Mouse (Mus musculus) kidney, embryonic 14.5 days (tissue): Measurements from ENCODE around the gene Ankrd13a. TPM values are rescaled to one million over a fixed set of nuclear protein-coding genes. Genes with fewer than 3 reads are reported as not detected.
A peak's percentile ranks its signal among the peaks of the same experiment; 100 is the strongest.
"Not testable (repeated sequence)": the region's sequence is repeated elsewhere in the genome, so short reads cannot be mapped to it uniquely, and the experiment has no call there.

Experiments
- ATAC-seq: fragments of 200-750 bp; cut with Nextera tagmentation; 2 replicates; pipeline ENCODE4 v1.8.0; 2017; ENCODE audit warnings: moderate number of reproducible peaks, mild to moderate bottlenecking, moderate TSS enrichment, moderate library complexity; ENCODE audit not compliant: low FRiP score, low TSS enrichment
- H3K27ac ChIP-seq: fragments of 300-500 bp; sonication (generic); 2 replicates; pipeline ENCODE4 v1.5.1; 2014; ENCODE audit warnings: low read depth, mild to moderate bottlenecking, low read length, moderate library complexity, mixed read lengths
- H3K27me3 ChIP-seq: fragments of 300-500 bp; sonication (generic); 2 replicates; pipeline ENCODE4 v1.6.1; 2014; ENCODE audit warnings: mild to moderate bottlenecking, low read length; ENCODE audit not compliant: control insufficient read depth, insufficient read depth
- H3K36me3 ChIP-seq: fragments of 300-500 bp; sonication (generic); 2 replicates; pipeline ENCODE4 v1.6.1; 2014; ENCODE audit warnings: low read length, mixed read lengths; ENCODE audit not compliant: control insufficient read depth, insufficient read depth
- H3K4me1 ChIP-seq: fragments of 300-500 bp; sonication (generic); 2 replicates; pipeline ENCODE4 v1.6.1; 2014; ENCODE audit warnings: low read length, mixed read lengths; ENCODE audit not compliant: control insufficient read depth, insufficient read depth
- H3K4me2 ChIP-seq: fragments of 300-500 bp; sonication (generic); replicated peaks from 2 replicates; pipeline ENCODE4 v1.6.1; 2014; ENCODE audit warnings: low read depth, mild to moderate bottlenecking, low read length
- H3K4me3 ChIP-seq: fragments of 300-500 bp; sonication (generic); 2 replicates; pipeline ENCODE4 v1.5.1; 2014; ENCODE audit warnings: mild to moderate bottlenecking, low read length
- H3K9ac ChIP-seq: fragments of 300-500 bp; sonication (generic); 2 replicates; pipeline ENCODE4 v1.6.1; 2014; ENCODE audit warnings: low read depth, mild to moderate bottlenecking, low read length, moderate library complexity
- H3K9me3 ChIP-seq: fragments of 300-500 bp; sonication (generic); 2 replicates; pipeline ENCODE4 v1.6.1; 2016; ENCODE audit warnings: low read length; ENCODE audit not compliant: control insufficient read depth
- WGBS: fragments of 180-500 bp; shearing (Covaris S2); extraction: QIAGEN DNeasy Blood & Tissue Kit; methylation state at CpG from one replicate; pipeline ENCODE4 v1.1.7; 2014; 5-methylcytosine and 5-hydroxymethylcytosine counted together
- microRNA-seq: library from miRNA; unstranded; fragments of <30 nt; microRNA quantifications from one replicate; pipeline ENCODE4, GENCODE M21; 2016
- polyA plus RNA-seq: library from polyadenylated mRNA; unstranded; fragments of >200 nt; fragmentation: Nextera tagmentation; extraction: Ambion mirVana; gene quantifications from 2 replicates; pipeline ENCODE4 v1.2.1, GENCODE M21; 2014

Ankrd13a gene
- polyA plus RNA-seq, 1 experiment from 2014 or later: 67.9 TPM

DNA sequence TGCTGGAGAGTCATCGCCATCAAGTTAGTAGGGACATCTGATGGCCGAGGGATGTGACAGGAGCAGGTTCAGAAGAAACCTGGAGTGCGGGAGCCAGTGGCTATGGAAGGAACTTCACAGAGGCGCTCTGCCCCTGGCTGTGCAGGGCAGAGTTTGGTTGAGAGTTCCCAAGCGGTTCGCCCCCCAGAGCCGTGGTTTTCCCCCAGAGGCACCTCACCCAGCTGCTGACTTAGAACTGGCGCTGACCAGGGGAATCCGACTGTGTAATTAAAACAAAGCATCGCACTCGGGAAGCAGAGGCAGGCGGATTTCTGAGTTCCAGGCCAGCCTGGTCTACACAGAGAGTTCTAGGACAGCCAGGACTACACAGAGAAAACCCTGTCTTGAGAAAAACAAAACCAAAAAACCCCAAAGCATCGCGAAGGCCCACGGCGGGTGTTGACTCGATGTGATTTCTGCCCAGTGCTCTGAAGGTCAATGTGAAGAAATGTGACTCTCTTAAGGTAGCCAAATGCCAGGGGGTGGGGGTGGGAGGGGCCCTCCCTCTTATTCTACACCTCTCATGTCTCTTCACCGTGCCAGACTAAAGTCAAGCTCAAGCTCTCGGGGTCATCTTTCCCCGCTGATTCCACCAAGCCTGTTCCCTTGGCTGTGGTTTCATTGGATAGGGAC is 77.2 kb downstream of the Ankrd13a start:
- Histone ChIP-seq H3K36me3 (no peaks in the 10 kb centered on the region), H3K27ac (no peak overlapping the region), H3K4me1 (no peaks in the 10 kb centered on the region), H3K4me3 (no peak overlapping the region), H3K27me3 (no peaks in the 10 kb centered on the region), H3K9me3 (no peaks in the 10 kb centered on the region), H3K4me2 (no peak overlapping the region), H3K9ac (no peak overlapping the region)
- WGBS: 82% methylated on average over 20 of the region's 20 CpGs
- ATAC-seq: 0 out of 2 replicates have a peak, but pooled peaks have one; percentile 55

DNA sequence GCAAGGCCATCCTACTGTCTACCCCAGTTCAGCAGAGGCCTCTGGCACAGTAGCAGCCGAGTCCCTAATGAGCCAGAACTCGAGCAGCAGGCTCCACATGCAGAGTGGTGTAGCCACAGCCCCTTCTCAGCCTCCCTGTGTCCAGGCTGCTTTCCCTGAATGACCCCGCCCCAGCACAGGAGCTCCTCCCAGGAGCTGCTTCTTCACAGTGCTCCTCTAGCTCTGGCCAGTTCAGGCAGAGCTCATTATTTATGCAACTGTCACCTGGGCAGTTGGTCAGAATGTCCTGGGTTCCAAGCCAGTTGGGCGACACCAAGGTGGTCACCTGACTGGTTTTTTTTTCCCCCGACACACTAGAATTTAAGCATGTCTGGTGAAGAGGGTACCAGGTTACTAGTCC is 78.9 kb downstream of the Ankrd13a start, which contains the start of gene 4930519G04Rik:
4930519G04Rik (plus strand) TSS at position 301 of the 400 bp plus-strand sequence.
- not testable (repeated sequence) for H3K9me3 ChIP-seq, H3K9ac ChIP-seq, H3K27ac ChIP-seq, ATAC-seq, H3K4me3 ChIP-seq, H3K27me3 ChIP-seq, H3K36me3 ChIP-seq, H3K4me2 ChIP-seq, H3K4me1 ChIP-seq
- WGBS: 59% methylated on average over 3 of the region's 5 CpGs

Small RNAs within 50 kb of the gene (microRNA-seq; reads per million reads assigned to microRNA genes)
- 18.5 reads per million, percentile 32 among the genes with 10 or more reads in this experiment for gene Mir6240

Other genes with a start within 250 kb of the Ankrd13a start
- 5.6 and 5.8 TPM in 2 replicates for gene Fam222a, start 206.7 kb upstream of the Ankrd13a start, polyA plus RNA-seq
- gene Trpv4, start 116.3 kb upstream of the Ankrd13a start, polyA plus RNA-seq: 12.8 and 18.6 TPM in 2 replicates
- 42.6 and 64.5 TPM in 2 replicates for gene Gltp, start 83.7 kb upstream of the Ankrd13a start, polyA plus RNA-seq
- gene Tchp, start 66.9 kb upstream of the Ankrd13a start, polyA plus RNA-seq: 10.0 and 18.5 TPM in 2 replicates
- 32.8 and 41.7 TPM in 2 replicates for gene Git2, start 840 bp downstream of the Ankrd13a start, polyA plus RNA-seq
- gene 1500011B03Rik, start 48.8 kb downstream of the Ankrd13a start, polyA plus RNA-seq: 128 and 143 TPM in 2 replicates
- not detected in 2 replicates for gene 4930519G04Rik, start 79.0 kb downstream of the Ankrd13a start, polyA plus RNA-seq
- gene Gm9936, start 84.0 kb downstream of the Ankrd13a start, polyA plus RNA-seq: not detected in 2 replicates
- gene Oasl2, start 122.3 kb downstream of the Ankrd13a start, polyA plus RNA-seq: 2.2 and 4.0 TPM in 2 replicates
- 1.2 and 2.5 TPM in 2 replicates for gene Oasl1, start 148.6 kb downstream of the Ankrd13a start, polyA plus RNA-seq
- gene 2210016L21Rik, start 167.5 kb downstream of the Ankrd13a start, polyA plus RNA-seq: 51.1 and 58.9 TPM in 2 replicates
- 5.4 and 6.8 TPM in 2 replicates for gene Hnf1a, start 196.4 kb downstream of the Ankrd13a start, polyA plus RNA-seq
- gene Sppl3, start 236.5 kb downstream of the Ankrd13a start, polyA plus RNA-seq: 23.9 and 26.1 TPM in 2 replicates